Mouse (Mus musculus): ENCODE results near the gene Dydc1. TPM values are rescaled to one million over a fixed set of nuclear protein-coding genes. Genes with fewer than 3 reads are reported as not detected.

Gene Dydc1
- polyA plus RNA-seq, 1 experiment from 2014 or later: not detected

Other genes with a start within 250 kb of the Dydc1 start
- 0.21 and 0.33 TPM in 2 replicates for gene Sh2d4b, start 179.6 kb upstream of the Dydc1 start, polyA plus RNA-seq (2016; fragmentation: Nextera tagmentation; extraction: Ambion mirVana)
- 68.4 and 70.1 TPM in 2 replicates for gene Tspan14, start 106.1 kb upstream of the Dydc1 start, polyA plus RNA-seq (2016; fragmentation: Nextera tagmentation; extraction: Ambion mirVana)
- 35.3 and 39.4 TPM in 2 replicates for gene Fam213a, start 59.1 kb upstream of the Dydc1 start, polyA plus RNA-seq (2016; fragmentation: Nextera tagmentation; extraction: Ambion mirVana)
- not detected in 2 replicates for gene Dydc2, start 3.7 kb upstream of the Dydc1 start, polyA plus RNA-seq (2016; fragmentation: Nextera tagmentation; extraction: Ambion mirVana)
- gene Mat1a, start 32.1 kb downstream of the Dydc1 start, polyA plus RNA-seq (2016; fragmentation: Nextera tagmentation; extraction: Ambion mirVana): not detected in 2 replicates
- not detected in 2 replicates for gene Sftpa1, start 58.9 kb downstream of the Dydc1 start, polyA plus RNA-seq (2016; fragmentation: Nextera tagmentation; extraction: Ambion mirVana)
- not detected in 2 replicates for gene Mbl1, start 78.5 kb downstream of the Dydc1 start, polyA plus RNA-seq (2016; fragmentation: Nextera tagmentation; extraction: Ambion mirVana)
- not detected in 2 replicates for gene Sftpd, start 112.2 kb downstream of the Dydc1 start, polyA plus RNA-seq (2016; fragmentation: Nextera tagmentation; extraction: Ambion mirVana)
- not detected in 2 replicates for gene Gm2832, start 205.9 kb downstream of the Dydc1 start, polyA plus RNA-seq (2016; fragmentation: Nextera tagmentation; extraction: Ambion mirVana)

Measured in limb, embryonic 12.5 days (tissue).